Mouse (Mus musculus) adrenal gland, adult (tissue): Measurements from ENCODE around the gene Myl6.

Experiments
- DNase-seq, 2 experiments: peaks; one replicate each; pipeline ENCODE4 v3.0.0; 2022 to 2023; ENCODE audit warnings: low spot score in 1 of 2; ENCODE audit not compliant: inconsistent age in 2 of 2

Myl6 gene

GRCm38 (mm10) chr10:128490912-128491311, 3.0 kb downstream of the Myl6 start:
- peak in 1 of 2 experiments; percentile 51 for DNase-seq

- peak in 1 of 2 experiments; percentile 55 for DNase-seq
Observed at GRCm38 (mm10) chr10:128490232-128490631, 3.7 kb downstream of the Myl6 start.

GRCm38 (mm10) chr10:128489785-128490184, 4.2 kb downstream of the Myl6 start:
- DNase-seq = peak; percentile 34 to 57

GRCm38 (mm10) chr10:128489380-128489779, 4.6 kb downstream of the Myl6 start:
- peak; percentile 61 to 73 for DNase-seq

GRCm38 (mm10) chr10:128488776-128489175, 5.2 kb downstream of the Myl6 start:
- peak; percentile 34 to 53 for DNase-seq

DNA sequence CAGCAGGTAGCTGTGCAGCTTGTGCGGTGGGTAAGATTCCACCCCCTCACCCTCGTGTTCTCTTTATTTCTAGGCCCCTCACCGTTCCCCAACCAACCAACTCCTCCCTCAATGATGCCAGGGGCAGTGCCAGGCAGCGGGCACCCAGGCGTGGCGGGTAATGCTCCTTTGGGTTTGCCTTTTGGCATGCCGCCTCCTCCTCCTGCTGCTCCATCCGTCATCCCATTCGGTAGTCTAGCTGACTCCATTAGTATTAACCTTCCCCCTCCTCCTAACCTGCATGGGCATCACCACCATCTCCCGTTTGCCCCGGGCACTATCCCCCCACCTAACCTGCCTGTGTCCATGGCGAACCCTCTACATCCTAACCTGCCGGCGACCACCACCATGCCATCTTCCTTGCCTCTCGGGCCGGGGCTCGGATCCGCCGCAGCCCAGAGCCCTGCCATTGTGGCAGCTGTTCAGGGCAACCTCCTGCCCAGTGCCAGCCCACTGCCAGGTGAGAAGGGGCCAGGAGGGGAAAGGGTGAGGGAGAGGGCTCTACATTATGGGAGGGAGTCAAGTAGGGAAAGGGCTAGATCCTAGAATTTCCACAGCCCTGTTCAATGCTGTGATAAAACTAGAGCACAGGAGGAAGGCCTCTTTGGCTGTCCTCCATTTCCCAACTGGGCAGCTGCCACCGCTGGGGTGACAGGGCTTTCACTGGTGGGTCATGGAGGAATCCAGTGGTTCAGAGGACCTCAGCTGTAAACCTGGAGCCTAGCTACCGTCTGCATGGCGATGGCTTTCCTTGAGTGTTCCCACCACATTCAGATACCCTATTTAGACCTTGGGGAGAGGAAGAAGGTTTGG, 5.9 kb downstream of the Myl6 start:
- DNase-seq = peak in 1 of 2 experiments; percentile 58

DNA sequence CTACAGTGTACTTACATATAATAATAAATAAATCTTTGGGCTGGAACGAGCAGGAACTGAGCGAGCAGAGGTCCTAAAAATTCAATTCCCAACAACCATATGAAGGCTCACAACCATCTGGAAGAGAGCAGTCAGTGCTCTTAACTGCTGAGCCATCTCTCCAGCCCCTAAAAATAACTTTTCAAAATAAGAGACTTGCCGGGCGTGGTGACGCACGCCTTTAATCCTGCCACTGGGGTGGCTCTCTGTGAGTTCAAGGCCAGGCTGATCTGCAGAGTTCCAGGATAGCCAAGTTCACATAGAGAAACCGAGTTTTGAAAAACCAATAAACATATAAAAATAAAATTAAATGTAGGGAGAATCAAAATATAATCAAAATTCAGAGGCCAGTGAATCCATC, 7.6 kb downstream of the Myl6 start:
- DNase-seq = peak; percentile 80 to 85

DNA sequence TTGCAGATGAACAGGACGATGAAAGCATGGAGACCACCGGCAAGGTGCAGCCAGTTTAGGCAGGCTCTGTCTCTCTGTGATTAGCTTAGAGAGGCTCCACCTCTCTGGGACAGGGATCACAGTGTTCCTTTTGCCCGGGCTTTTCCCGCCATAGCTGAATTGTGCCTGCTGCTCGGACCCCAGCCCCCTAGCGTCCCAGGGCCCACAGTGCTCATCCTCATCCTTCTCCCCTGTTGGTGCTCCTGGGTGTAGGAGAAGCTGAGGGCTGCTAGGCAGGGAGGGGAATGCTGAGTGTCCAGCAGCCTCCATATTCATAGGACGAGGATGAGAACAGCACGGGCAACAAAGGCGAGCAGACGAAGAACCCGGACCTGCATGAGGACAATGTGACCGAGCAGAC, 19.6 kb downstream of the Myl6 start:
- DNase-seq = no peak

GRCm38 (mm10) chr10:128460270-128460630, 33.7 kb downstream of the Myl6 start:
- DNase-seq = peak in 1 of 2 experiments; percentile 50

DNA sequence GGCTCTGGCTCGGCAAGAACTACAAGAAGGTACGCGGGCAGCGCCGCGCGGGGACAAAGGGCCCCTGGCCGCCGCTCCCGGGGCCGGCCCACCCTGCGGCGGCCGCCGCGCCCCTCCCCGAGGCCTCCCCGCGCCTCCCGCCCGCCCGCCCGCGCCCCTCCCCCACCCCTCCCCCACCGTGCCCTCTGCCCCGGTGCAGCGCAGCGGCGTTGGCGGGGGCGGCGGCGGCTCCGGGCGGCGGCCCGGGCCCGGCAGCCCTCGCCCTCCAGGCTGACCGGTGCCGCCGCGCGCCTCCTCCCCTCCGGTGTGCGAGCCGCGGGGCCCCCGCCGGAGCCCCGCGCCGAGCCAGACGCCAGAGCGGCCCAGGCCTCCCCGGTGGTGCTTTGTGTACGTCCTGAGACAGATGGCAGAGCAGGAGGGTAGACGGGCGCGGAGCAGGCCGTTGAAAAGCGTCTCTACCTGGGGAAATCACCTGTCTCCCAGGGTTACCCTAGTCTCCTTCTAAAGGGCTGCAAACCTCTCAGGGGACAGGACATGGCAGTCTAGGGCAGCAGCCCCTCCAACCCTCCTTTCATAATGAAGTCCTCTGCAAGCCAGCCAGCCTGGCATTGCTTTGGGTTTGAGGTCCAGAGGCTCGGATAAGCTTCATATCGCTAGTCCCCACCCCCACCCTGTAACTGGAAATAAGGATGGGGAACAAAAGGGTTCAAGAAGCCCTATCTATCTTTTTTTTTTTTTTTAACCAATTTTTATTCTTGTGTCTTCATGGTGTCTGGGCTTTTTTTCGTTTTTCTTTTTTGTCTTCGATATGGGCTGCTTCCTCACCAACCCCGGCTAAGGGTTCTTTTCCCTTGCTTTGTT, 34.3 kb downstream of the Myl6 start:
- peak; percentile 60 to 84 for DNase-seq

DNA sequence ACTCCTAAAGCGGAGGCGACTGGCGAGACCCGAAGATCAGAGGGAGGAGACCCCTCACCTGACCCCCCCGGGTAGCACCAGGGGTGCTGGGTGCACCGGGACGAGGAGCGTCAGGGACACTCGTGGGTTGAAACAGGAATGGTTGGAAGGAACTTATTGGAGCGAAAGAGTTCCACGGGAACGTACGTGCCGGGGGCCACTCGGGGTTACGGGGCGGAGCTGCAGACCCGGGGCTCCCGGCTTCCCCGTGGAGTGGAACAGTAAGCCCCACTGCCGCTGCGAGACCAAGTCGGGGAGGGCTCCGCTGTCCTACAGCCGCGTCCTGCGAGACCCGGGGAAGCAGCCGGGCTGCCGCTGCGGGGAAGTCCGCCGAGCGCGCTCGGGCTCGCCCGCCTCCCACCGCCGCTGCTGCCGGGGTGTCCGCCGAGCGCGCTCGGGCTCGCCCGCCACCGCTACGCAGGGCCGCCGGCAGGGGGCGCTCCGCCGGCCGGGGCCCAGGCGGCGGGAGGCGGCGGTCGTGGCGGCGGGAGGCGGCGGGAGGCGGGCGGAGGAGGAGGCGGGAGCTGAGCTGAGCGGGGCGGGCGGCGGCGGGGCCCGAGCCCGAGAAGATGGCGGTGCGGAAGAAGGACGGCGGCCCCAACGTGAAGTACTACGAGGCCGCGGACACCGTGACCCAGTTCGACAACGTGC, 35.1 kb downstream of the Myl6 start, which contains the start of gene Smarcc2:
TSS of gene Smarcc2 (plus strand) at position 530 of the 690 bp plus-strand sequence.
- peak; percentile 91 to 95 for DNase-seq

GRCm38 (mm10) chr10:128458348-128458718, 35.6 kb downstream of the Myl6 start:
- peak; percentile 91 to 99 for DNase-seq

GRCm38 (mm10) chr10:128457676-128458075, 36.3 kb downstream of the Myl6 start:
- no peak for DNase-seq

GRCm38 (mm10) chr10:128455280-128455679, 38.7 kb downstream of the Myl6 start:
- peak; percentile 61 to 88 for DNase-seq

DNA sequence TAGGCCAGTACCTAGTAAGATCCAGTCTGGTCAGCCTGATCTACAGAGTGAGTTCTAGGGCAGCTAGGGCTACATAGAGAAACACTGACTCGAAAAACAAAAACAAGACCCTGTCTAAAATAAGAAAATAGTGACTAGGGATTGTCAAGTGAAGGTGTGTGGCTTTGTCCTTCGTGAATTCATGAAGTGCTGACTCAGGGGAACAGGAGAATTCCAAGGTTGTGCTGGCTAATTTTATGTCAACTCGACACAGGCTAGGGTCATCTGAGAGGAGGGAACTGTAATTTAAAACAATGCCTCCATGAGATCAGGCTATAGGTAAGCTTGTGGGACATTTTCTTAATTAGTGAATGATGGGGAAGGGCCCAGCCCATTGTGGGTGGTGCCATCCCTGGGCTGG, 39.5 kb downstream of the Myl6 start:
- DNase-seq = no peak

- DNase-seq = no peak
Observed at GRCm38 (mm10) chr10:128451014-128451413, 42.9 kb downstream of the Myl6 start.

DNA sequence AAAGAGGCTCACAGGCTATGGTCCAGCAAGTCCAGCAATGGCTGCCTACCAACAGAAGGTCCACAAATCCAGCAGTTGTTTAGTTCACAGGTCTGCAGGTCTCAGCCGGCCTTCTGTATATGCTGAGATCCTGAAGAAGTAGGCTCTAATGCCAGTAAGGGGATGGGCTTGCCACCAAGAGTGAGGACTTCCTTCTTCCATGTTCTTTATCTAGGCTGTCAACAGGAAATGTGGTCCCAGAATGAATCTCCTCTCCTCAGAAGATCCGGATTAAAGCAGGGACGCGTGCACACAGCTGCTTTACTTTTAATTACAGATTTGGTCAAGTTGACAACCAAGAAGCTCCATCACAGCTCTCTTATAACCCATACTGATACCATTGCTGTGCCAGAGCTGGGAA, 48.5 kb downstream of the Myl6 start:
- peak in 1 of 2 experiments; percentile 53 for DNase-seq

- no peak for DNase-seq
Observed at GRCm38 (mm10) chr10:128444354-128444753, 49.6 kb downstream of the Myl6 start.

DNA sequence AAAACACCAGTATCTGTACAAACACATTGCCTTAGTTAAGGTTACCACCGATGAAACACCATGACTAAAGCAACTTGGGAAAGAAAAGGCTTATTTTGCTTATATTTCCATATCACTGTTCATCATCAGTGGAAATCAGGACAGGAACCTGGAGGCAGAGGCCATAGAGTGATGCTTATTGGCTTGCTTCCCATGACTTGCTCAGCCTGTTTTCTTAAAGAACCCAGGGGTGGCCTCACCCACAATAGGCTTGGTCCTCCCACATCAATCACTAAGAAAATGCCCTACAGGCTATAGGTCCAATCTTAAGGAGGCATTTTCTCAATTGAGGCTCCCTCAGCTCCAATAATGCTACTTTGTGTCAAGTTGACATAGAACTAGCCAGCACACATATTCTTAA, 51.2 kb downstream of the Myl6 start:
- DNase-seq = no peak

DNA sequence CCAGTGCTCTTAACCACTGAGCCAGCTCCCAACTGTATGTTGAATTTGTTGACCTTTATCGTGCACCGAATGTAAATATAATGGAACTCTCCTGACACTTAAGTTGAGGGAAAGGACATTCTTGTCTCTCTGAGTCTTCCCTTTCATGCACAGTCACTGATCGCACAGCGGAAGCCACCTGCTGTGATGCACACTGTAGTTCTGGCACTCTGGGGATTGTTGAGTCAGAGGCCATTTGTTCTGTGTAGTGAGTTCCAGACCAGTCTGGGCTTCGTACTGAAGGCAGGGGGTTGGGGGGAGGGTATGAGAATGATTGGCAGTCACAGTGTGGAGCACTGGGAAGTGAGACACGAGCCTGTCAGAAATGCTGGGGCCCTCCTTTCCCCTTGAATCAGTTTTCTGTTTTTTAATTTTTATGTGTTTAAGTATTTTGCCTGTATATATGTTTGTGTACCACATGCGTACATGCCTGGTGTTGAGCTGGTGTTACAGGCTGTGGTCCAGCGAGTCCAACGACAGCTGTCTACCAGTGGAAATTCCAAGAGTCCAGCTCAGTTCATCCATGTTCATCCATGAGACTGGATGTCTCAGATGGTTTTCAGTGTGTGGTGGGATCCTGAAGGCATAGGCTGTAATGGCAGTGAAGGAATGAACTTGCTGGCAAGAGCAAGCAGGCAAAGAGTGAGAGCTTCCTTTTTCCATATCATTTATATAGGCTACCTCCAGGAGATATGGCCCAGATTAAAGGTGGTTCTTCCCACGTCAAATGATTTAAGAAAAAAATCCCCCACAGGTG, 52.4 kb downstream of the Myl6 start:
- DNase-seq = no peak
